Comparison of ENCODE assay signal across 12 mouse cellular contexts in genomic region chr11:5184250-5184649, GRCm38 (mm10). TPM values are rescaled to one million over a fixed set of nuclear protein-coding genes. Genes with fewer than 3 reads are reported as not detected.
DNase-seq lines count a peak whose midpoint lies in the region; ATAC-seq and TF ChIP-seq lines count a peak whose summit lies in the region.
"Had no signal": no experiment of that assay in that cellular context is flagged by ENCODE, and none has a peak within 500 bp of the region (broad histone marks: within the 10 kb centered on the region; RNA-seq: fewer than 3 reads in every experiment).

No protein-coding gene starts in this region.

- no peak for TF ChIP-seq CTCF in lung, embryonic 14.5 days (IDR thresholded peaks at IDR 0.05; ENCODE audit: low read depth)
- no peak for TF ChIP-seq CTCF in lung, postnatal 0 days (IDR thresholded peaks at IDR 0.05)

- DNase-seq in lung, embryonic 14.5 days = no peak
- no peak for DNase-seq in lung, postnatal 0 days (ENCODE audit: low spot score)
- peak; percentile 72 for DNase-seq in embryonic facial prominence, embryonic 11.5 days (ENCODE audit: low spot score)
- peak; percentile 41 for DNase-seq in hindbrain, embryonic 10.5 days (ENCODE audit: low spot score)
- DNase-seq in midbrain, embryonic 14.5 days = no peak
- DNase-seq in right cerebral cortex, adult 2 months (ENCODE audit: low spot score in 2 of 2) = no peak
- no peak for DNase-seq in adrenal gland, adult (ENCODE audit: inconsistent age in 2 of 2, low spot score in 1 of 2)
- no peak for DNase-seq in left cerebral cortex, adult 18-20 months (ENCODE audit: low spot score in 2 of 2)
- DNase-seq: cerebellum, adult 2 months; gastrocnemius, adult 2 months; heart, postnatal 14 days had no signal

- no peaks in the 10 kb centered on the region for H3K36me3 ChIP-seq in lung, embryonic 14.5 days (ENCODE audit: insufficient read depth)
- H3K36me3 ChIP-seq in lung, postnatal 0 days (ENCODE audit: insufficient read depth, low read length) = no peaks in the 10 kb centered on the region
- no peaks in the 10 kb centered on the region for H3K36me3 ChIP-seq in embryonic facial prominence, embryonic 11.5 days (replicated peaks; ENCODE audit: control insufficient read depth, insufficient read depth, low read depth, low read length)
- no peaks in the 10 kb centered on the region for H3K36me3 ChIP-seq in hindbrain, embryonic 10.5 days
- no peaks in the 10 kb centered on the region for H3K36me3 ChIP-seq in midbrain, embryonic 14.5 days (ENCODE audit: control insufficient read depth, insufficient read depth, low read length)

- no peak overlapping the region for H3K4me2 ChIP-seq in lung, embryonic 14.5 days
- no peak overlapping the region for H3K4me2 ChIP-seq in lung, postnatal 0 days (replicated peaks; ENCODE audit: low read depth, low read length)
- H3K4me2 ChIP-seq in embryonic facial prominence, embryonic 11.5 days (ENCODE audit: low read depth, low read length) = no peak overlapping the region
- no peak overlapping the region for H3K4me2 ChIP-seq in midbrain, embryonic 14.5 days (ENCODE audit: low read length)

- no peak overlapping the region for H3K9ac ChIP-seq in lung, embryonic 14.5 days
- no peak overlapping the region for H3K9ac ChIP-seq in lung, postnatal 0 days (replicated peaks; ENCODE audit: low read depth)
- 0 out of 2 replicates have a peak overlapping the region, but pooled peaks have one; percentile 11 for H3K9ac ChIP-seq in embryonic facial prominence, embryonic 11.5 days (replicated peaks; ENCODE audit: low read length)
- no peak overlapping the region for H3K9ac ChIP-seq in midbrain, embryonic 14.5 days (replicated peaks; ENCODE audit: low read length)

- ATAC-seq in lung, embryonic 14.5 days (ENCODE audit: insufficient read depth) = peak; percentile 22; the same call in 1 of the 2 replicates
- no peak for ATAC-seq in lung, postnatal 0 days
- ATAC-seq in embryonic facial prominence, embryonic 11.5 days (replicated peaks; ENCODE audit: insufficient number of reproducible peaks, low FRiP score, low TSS enrichment, low read depth) = peak; percentile 81
- ATAC-seq in midbrain, embryonic 14.5 days (ENCODE audit: low FRiP score, low TSS enrichment) = 0 out of 2 replicates have a peak, but pooled peaks have one; percentile 50

- no peak overlapping the region for H3K4me3 ChIP-seq in lung, embryonic 14.5 days (ENCODE audit: low read depth, low read length)
- no peak overlapping the region for H3K4me3 ChIP-seq in lung, postnatal 0 days (ENCODE audit: low read depth, low read length)
- no peak overlapping the region for H3K4me3 ChIP-seq in embryonic facial prominence, embryonic 11.5 days (ENCODE audit: low read depth, low read length)
- no peak overlapping the region for H3K4me3 ChIP-seq in hindbrain, embryonic 10.5 days
- no peak overlapping the region for H3K4me3 ChIP-seq in midbrain, embryonic 14.5 days (replicated peaks; ENCODE audit: low read depth, low read length)
- H3K4me3 ChIP-seq: gastrocnemius, adult 2 months; left cerebral cortex, adult 2 months had no signal

- WGBS in lung, embryonic 14.5 days = 31% methylated on average over 9 of the region's 9 CpGs
- 36% methylated on average over 9 of the region's 9 CpGs for WGBS in lung, postnatal 0 days
- 13% methylated on average over 9 of the region's 9 CpGs for WGBS in embryonic facial prominence, embryonic 11.5 days
- WGBS in hindbrain, embryonic 10.5 days = 23% methylated on average over 9 of the region's 9 CpGs
- whole genome bisulfite sequencing in midbrain, embryonic 14.5 days = 18% methylated on average over 9 of the region's 9 CpGs

- H3K27me3 ChIP-seq in lung, embryonic 14.5 days (ENCODE audit: insufficient read depth, low read length) = no peaks in the 10 kb centered on the region
- no peaks in the 10 kb centered on the region for H3K27me3 ChIP-seq in lung, postnatal 0 days (replicated peaks; ENCODE audit: insufficient read depth, low read length)
- no peaks in the 10 kb centered on the region for H3K27me3 ChIP-seq in embryonic facial prominence, embryonic 11.5 days (ENCODE audit: control insufficient read depth, insufficient read depth, low read length)
- H3K27me3 ChIP-seq in hindbrain, embryonic 10.5 days (ENCODE audit: insufficient read depth, poor library complexity, severe bottlenecking) = no peaks in the 10 kb centered on the region
- H3K27me3 ChIP-seq in midbrain, embryonic 14.5 days (ENCODE audit: control insufficient read depth, insufficient read depth, low read length) = no peaks in the 10 kb centered on the region

- no peak for TF ChIP-seq EP300 in lung, postnatal 0 days (IDR thresholded peaks at IDR 0.05)

- H3K4me1 ChIP-seq in lung, embryonic 14.5 days (ENCODE audit: insufficient read depth) = peaks cover 4% of the 10 kb centered on the region; the same call in 1 of the 2 replicates
- H3K4me1 ChIP-seq in lung, postnatal 0 days (ENCODE audit: insufficient read depth, low read depth, low read length) = no peaks in the 10 kb centered on the region
- 0 out of 2 replicates have a peak, but pooled peaks cover 2% of the 10 kb centered on the region for H3K4me1 ChIP-seq in embryonic facial prominence, embryonic 11.5 days (ENCODE audit: control insufficient read depth, insufficient read depth, low read length)
- peaks cover 39% of the 10 kb centered on the region for H3K4me1 ChIP-seq in hindbrain, embryonic 10.5 days (replicated peaks)
- H3K4me1 ChIP-seq in midbrain, embryonic 14.5 days (ENCODE audit: control insufficient read depth, insufficient read depth, low read length) = 0 out of 2 replicates have a peak, but pooled peaks cover 4% of the 10 kb centered on the region

- no peak overlapping the region for H3K27ac ChIP-seq in lung, embryonic 14.5 days (ENCODE audit: low read depth)
- H3K27ac ChIP-seq in lung, postnatal 0 days (ENCODE audit: low read length) = no peak overlapping the region
- peak overlapping the region; percentile 64 for H3K27ac ChIP-seq in embryonic facial prominence, embryonic 11.5 days (replicated peaks; ENCODE audit: low read depth, low read length)
- H3K27ac ChIP-seq in hindbrain, embryonic 10.5 days = peak overlapping the region; percentile 83
- no peak overlapping the region for H3K27ac ChIP-seq in midbrain, embryonic 14.5 days (replicated peaks; ENCODE audit: low read depth, low read length)
- H3K27ac ChIP-seq: gastrocnemius, adult 2 months; left cerebral cortex, adult 2 months had no signal

- no peaks in the 10 kb centered on the region for H3K9me3 ChIP-seq in lung, embryonic 14.5 days (ENCODE audit: low read depth, low read length)
- no peaks in the 10 kb centered on the region for H3K9me3 ChIP-seq in lung, postnatal 0 days (ENCODE audit: low read length)
- H3K9me3 ChIP-seq in embryonic facial prominence, embryonic 11.5 days (replicated peaks; ENCODE audit: control insufficient read depth, low read length) = no peaks in the 10 kb centered on the region
- no peaks in the 10 kb centered on the region for H3K9me3 ChIP-seq in hindbrain, embryonic 10.5 days
- H3K9me3 ChIP-seq in midbrain, embryonic 14.5 days (ENCODE audit: control insufficient read depth, low read length) = no peaks in the 10 kb centered on the region

RNA-seq across cellular contexts. Expression of gene Emid1, which starts 32.2 kb away (rescaled TPM):
- 50.7 and 52.1 TPM in 2 replicates for polyA plus RNA-seq in lung, embryonic 14.5 days (2014; fragmentation: Nextera tagmentation; extraction: Ambion mirVana)
- polyA plus RNA-seq in lung, postnatal 0 days (2015; fragmentation: Nextera tagmentation; extraction: Ambion mirVana) = 63.3 and 67.5 TPM in 2 replicates
- 7.8 and 11.9 TPM in 2 replicates for polyA plus RNA-seq in embryonic facial prominence, embryonic 11.5 days (2014; fragmentation: Nextera tagmentation; extraction: Ambion mirVana)
- 31.9 and 40.0 TPM in 2 replicates for polyA plus RNA-seq in hindbrain, embryonic 10.5 days (2016; fragmentation: Nextera tagmentation; extraction: Ambion mirVana)
- polyA plus RNA-seq in midbrain, embryonic 14.5 days (2014; fragmentation: Nextera tagmentation; extraction: Ambion mirVana) = 7.9 and 9.8 TPM in 2 replicates
- 1 to 10 TPM; 3.6 to 5.3 TPM for total RNA-seq in left cerebral cortex, adult 18-20 months (2021)

Comparison
In these comparisons a context has a peak if more than half of its experiments do, and no peak if none do; other contexts are left out.
1. DNase-seq: peak in embryonic facial prominence, embryonic 11.5 days (single experiment) and hindbrain, embryonic 10.5 days (single experiment); none in lung, embryonic 14.5 days (single experiment), lung, postnatal 0 days (single experiment), midbrain, embryonic 14.5 days (single experiment), right cerebral cortex, adult 2 months (0 of 2), adrenal gland, adult (0 of 2) and left cerebral cortex, adult 18-20 months (0 of 2).
2. H3K27ac ChIP-seq: peak in embryonic facial prominence, embryonic 11.5 days (single experiment) and hindbrain, embryonic 10.5 days (single experiment); none in lung, embryonic 14.5 days (single experiment), lung, postnatal 0 days (single experiment) and midbrain, embryonic 14.5 days (single experiment).